Mouse (Mus musculus) cerebellum, adult (tissue): ENCODE results near the gene St3gal3.

ENCODE experiments used
- ATAC-seq: cut with Nextera tagmentation; 2 replicates; pipeline ENCODE4 v1.9.2; 2017; ENCODE audit warnings: mild to moderate bottlenecking, moderate library complexity, mixed read lengths; ENCODE audit not compliant: insufficient number of reproducible peaks, low FRiP score, low TSS enrichment

The St3gal3 gene

GRCm38 (mm10) chr4:117993421-117993820 lies 141.3 kb downstream of the St3gal3 start:
- no peak for ATAC-seq

GRCm38 (mm10) chr4:117992872-117993271 lies 141.8 kb downstream of the St3gal3 start:
- no peak for ATAC-seq

GRCm38 (mm10) chr4:117992036-117992435 lies 142.7 kb downstream of the St3gal3 start:
- no peak for ATAC-seq

DNA sequence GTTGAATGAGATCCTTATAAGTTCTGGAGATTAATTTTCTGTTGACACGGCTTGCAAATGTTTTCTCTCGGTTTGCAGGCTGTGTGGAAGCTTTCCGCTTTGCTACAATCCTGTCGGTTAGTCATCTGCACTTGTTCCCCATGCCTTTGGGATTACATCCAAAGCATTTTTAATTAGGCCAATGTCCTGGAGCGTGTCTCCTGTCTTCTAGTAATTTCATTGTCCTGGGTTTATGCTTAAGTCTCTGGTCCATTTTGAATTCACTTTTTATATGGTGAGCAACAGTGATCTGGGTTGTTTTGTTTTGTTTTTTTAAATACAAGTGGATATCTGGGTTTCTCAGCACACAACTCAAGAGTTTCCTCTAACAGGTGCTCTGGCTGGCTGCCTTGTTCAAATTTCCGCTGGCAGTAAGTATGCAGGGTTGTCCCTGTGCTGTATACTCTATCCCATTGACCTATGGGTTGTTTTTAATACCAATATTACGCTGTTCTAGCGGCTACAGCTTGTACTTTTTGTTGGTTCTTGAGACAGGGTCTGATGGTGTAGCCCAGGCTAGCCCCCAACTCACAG lies 143.6 kb downstream of the St3gal3 start:
- ATAC-seq = 0 out of 2 replicates have a peak, but pooled peaks have one; percentile 37

- ATAC-seq = no peak
These were observed 144.1 kb downstream of the St3gal3 start for GRCm38 (mm10) chr4:117990571-117990970.

- no peak for ATAC-seq
These were observed 144.9 kb downstream of the St3gal3 start for GRCm38 (mm10) chr4:117989801-117990200.

DNA sequence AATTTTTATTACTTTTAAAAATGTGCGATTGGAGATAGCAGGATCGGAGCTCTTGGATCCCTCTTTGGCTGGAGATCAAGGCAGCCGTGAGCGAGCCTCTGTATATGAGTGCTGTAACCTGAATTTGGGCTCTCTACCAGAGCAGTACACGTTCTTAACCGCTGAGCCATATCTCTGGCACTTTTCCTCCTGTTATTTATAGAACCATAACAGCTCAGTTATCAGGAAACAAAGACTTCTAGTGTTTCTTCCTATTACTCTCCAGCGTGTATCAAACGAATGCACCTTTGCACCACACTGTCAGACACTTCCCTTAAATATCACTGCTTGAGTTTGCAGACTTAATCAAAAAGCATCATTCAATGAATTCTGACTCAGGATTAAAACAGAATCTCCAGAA lies 147.9 kb downstream of the St3gal3 start:
- ATAC-seq = no peak

- peak; percentile 62; the same call in 1 of the 2 replicates for ATAC-seq
These were observed 149.6 kb downstream of the St3gal3 start for GRCm38 (mm10) chr4:117984993-117985587.

DNA sequence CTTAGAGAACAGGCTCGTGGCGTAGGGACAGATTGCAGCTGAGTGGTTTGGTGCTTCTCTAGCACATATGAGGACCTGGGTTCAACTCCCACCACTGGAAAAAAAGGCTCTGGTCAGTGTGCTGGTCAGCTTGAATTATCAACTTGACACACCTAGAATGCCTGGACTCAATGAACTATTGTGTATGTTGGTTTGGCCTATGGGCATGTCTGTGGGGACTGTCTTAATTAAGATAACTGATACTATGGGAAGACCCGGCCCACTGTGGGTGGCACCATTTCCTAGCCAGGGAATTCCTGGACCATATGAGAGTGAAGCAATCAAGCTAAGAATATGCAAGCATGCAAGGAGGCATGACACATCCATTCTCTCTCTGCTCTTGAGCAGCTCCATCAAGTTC lies 150.5 kb downstream of the St3gal3 start:
- ATAC-seq = no peak

DNA sequence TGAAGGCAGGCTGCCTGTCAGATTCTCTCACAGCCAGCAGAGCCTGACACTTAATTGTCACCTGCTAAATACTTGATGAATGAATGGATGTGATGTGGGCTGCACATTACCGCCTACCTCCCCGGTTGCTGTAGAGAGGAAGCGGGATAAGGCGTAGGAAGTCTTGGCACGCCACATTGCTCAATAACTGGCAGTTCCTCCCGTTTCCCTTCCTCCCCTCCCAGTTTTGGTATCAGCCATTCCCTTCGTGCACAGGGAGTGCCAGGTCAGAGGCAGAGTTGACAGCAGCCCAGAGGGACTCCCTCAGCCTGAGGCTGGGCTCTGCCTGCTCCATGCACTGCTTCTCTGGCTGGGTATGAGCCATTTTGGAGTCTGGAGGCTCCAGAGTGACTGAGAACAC lies 152.0 kb downstream of the St3gal3 start:
- ATAC-seq = no peak

- ATAC-seq = no peak
These were observed 153.2 kb downstream of the St3gal3 start for GRCm38 (mm10) chr4:117981518-117981917.

- ATAC-seq = no peak
These were observed 154.6 kb downstream of the St3gal3 start for GRCm38 (mm10) chr4:117980161-117980560.

DNA sequence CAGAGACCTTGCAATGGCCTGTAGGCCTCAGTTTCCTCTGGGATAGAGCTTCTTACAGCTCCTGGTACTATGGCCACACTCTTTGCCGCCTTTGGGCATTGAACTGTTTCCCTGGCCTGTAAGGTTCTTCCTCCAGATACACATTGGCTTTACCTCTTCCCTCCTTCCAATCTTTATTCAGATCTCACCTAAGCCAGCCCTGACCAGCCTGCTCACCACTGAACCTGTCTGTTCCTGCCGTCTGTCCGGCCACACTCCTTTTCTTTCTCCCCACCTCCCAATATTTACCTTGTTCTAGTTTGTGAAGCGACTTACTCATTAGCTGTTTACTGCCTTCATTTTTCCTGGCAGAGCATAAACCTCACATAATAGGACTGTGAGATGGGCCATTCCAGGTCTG lies 155.5 kb downstream of the St3gal3 start:
- ATAC-seq = no peak

GRCm38 (mm10) chr4:117978282-117978681 lies 156.4 kb downstream of the St3gal3 start:
- ATAC-seq = no peak

DNA sequence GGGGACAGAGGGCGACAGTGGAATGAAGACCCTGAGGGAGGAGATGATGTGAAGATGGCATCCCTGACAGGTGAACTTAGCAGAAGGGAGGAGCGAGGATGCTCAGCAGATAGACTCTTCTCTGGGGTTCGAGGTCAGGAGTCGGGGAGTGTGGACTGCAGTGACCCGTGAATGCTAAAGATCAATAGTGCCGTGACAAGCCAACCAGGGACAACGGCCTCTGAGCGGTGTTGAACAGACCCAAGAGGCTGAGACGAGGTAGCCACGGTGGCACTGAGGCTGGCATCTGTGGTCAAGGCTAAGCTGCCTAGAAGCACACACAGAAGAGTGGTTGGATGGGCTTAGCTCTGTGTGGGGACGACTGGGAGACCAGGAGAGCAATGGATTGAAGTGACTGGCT lies 156.9 kb downstream of the St3gal3 start:
- no peak for ATAC-seq

GRCm38 (mm10) chr4:117977371-117977770 lies 157.3 kb downstream of the St3gal3 start:
- ATAC-seq = no peak

DNA sequence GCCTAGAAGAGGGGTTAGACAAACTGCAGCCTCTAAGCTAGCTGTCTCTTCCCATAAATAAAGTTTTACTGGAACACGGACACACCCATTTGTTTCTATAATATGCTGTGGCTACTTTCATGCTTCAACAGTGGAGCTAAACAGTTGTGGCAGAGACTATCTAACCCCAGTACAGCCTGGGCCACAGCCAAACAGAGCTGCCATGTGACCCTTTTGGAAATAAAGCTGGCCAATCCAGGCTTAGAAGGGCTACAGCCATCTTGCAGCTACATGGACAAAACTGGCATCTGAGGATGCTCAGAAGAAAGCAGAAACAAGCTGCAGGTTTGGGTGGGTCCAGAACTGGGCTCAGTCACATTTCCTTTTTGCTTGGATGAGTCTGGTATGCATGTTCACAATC lies 158.9 kb downstream of the St3gal3 start:
- no peak for ATAC-seq

DNA sequence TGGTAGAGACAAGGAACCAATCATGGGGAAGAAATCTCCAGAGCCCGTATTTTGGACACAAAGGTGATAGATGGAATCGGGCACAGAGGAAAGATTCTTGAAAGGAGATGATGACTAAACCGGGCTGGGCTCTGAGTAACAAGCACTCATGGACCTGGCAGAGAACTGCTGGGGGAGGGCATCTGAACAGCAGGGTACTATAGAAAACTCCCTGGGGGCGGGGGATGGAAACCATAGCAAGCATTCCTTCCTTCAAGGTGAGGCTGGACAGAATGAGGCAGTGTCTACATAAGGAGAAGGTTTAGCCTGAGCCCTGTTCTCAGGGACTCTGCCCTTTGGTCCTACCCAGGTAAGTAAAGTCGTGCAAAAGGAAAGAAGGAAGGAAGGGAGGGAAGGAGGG lies 160.0 kb downstream of the St3gal3 start:
- no peak for ATAC-seq

DNA sequence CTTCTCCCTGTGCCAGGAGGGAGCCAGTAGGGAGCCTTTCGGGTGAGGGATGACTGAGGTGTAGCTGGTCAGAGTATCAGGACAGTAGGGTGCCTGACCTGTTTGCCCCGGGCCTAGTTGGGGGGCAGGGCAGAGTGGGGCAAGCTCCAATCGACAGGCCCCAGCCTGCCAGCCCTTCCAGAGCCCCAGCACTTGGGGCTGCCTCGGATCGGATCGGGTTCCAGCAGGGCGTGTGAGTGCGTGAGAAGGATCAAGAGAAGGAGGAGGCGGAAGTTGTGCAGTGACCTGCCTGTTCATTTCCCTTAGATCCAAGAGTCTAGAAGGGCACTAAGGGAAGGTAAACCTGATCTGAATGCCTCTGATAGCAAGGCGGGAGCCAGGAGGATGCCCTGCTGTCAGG lies 161.7 kb downstream of the St3gal3 start:
- no peak for ATAC-seq

- ATAC-seq = no peak
These were observed 170.2 kb downstream of the St3gal3 start for GRCm38 (mm10) chr4:117964346-117965025.

DNA sequence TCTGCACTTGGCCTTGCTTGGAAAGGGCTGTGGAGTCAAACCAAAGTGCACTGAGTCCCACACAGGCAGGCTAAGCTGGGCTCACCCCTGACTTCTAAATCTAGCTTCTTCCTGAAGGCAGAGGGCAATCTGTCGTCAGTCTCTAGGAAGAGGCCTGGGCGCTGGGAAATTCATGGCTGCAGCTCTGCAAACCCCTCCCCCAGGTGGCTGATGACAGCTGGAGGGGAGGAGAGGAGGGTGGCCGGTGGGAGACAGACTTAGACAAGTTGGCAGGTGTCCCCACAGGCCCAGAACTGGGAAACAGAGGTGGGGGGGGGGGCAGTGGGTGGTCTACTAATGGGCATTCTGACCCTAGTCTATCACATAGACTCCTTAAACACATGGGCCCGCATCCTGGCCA lies 177.2 kb downstream of the St3gal3 start:
- ATAC-seq = no peak

GRCm38 (mm10) chr4:117947493-117947892 lies 187.2 kb downstream of the St3gal3 start:
- ATAC-seq = no peak
